In the genomic region with DNA sequence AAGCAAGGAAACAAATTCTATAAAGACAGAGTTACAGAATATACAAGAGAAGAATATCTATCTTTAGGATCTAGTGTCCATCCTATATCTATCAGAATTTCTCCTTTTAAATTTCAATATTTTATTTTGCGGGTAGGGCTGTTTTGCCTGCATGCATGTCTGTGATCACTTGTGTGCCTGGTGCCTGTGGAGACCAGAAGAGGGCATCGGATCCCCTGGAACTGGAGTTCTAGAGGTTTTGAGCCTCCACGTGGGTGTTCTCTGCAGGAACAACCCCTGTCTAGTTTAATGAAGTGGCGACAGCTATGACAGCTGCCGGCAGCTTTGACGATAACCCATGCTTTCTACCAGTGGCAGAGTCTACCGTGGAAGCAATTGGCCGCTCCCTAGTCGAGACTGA, we compare ENCODE assay signal across 8 mouse cellular contexts. TPM values are rescaled to one million over a fixed set of nuclear protein-coding genes. Genes with fewer than 3 reads are reported as not detected.
DNase-seq lines count a peak whose midpoint lies in the region; ATAC-seq and TF ChIP-seq lines count a peak whose summit lies in the region.

No protein-coding gene starts in this region.

- peak overlapping the region; percentile 17 for H3K4me2 ChIP-seq in limb, embryonic 11.5 days (ENCODE audit: low read depth, severe bottlenecking)

- WGBS in limb, embryonic 11.5 days = 9% methylated on average over 9 of the region's 9 CpGs

- H3K4me1 ChIP-seq in limb, embryonic 11.5 days (ENCODE audit: control insufficient read depth, insufficient read depth, low read length) = no peaks in the 10 kb centered on the region

- peak; percentile 22; the same call in 1 of the 2 replicates for TF ChIP-seq CTCF in gastrocnemius, adult 2 months (IDR thresholded peaks at IDR 0.05)

- intact Hi-C loops in gastrocnemius, adult 2 months (cut with DNase I) = loop anchor here (10.0 kb wide), 1 partner anchor 92 kb away; a partner anchor contains a TSS

- peak; percentile 76 for ATAC-seq in inflammation-experienced regulatory T-cells, adult 6 months
- ATAC-seq in limb, embryonic 11.5 days (ENCODE audit: insufficient number of reproducible peaks, low FRiP score, low TSS enrichment, low read depth) = peak; percentile 51; the same call in 1 of the 2 replicates

- H3K9ac ChIP-seq in limb, embryonic 11.5 days (ENCODE audit: low read length) = no peak overlapping the region

- peaks cover 3% of the 10 kb centered on the region; the same call in 1 of the 2 replicates for H3K27me3 ChIP-seq in limb, embryonic 11.5 days (ENCODE audit: control insufficient read depth, insufficient read depth, low read length)

- no peak overlapping the region for H3K27ac ChIP-seq in gastrocnemius, adult 2 months
- H3K27ac ChIP-seq in limb, embryonic 11.5 days (replicated peaks; ENCODE audit: low read depth, low read length) = no peak overlapping the region

- H3K4me3 ChIP-seq in gastrocnemius, adult 2 months = peak overlapping the region; percentile 64
- H3K4me3 ChIP-seq in limb, embryonic 11.5 days (ENCODE audit: low read depth, low read length) = no peak overlapping the region

- peak; percentile 19 to 62 for DNase-seq in layer of hippocampus, adult 18-20 months (ENCODE audit: low spot score in 2 of 2)
- DNase-seq in layer of hippocampus, adult 9-10 months (ENCODE audit: low spot score) = no peak
- peak; percentile 15 for DNase-seq in adipocyte (ENCODE audit: low spot score)
- peak; percentile 57 for DNase-seq in gastrocnemius, adult 2 months
- DNase-seq in limb, embryonic 11.5 days (ENCODE audit: low spot score) = peak; percentile 54
- DNase-seq in mesoderm, embryonic 11.5 days (ENCODE audit: low read depth, low spot score) = peak; percentile 43
- peak; percentile 51 for DNase-seq in yolk sac, embryonic 10.5 days (ENCODE audit: low spot score)

- H3K9me3 ChIP-seq in limb, embryonic 11.5 days (ENCODE audit: control insufficient read depth, low read length) = no peaks in the 10 kb centered on the region

- H3K36me3 ChIP-seq in limb, embryonic 11.5 days (ENCODE audit: control insufficient read depth, insufficient read depth, low read length) = no peaks in the 10 kb centered on the region

RNA-seq across cellular contexts. Expression of a gene that starts 16.0 kb away (rescaled TPM):
- total RNA-seq in layer of hippocampus, adult 18-20 months (2021) = under 1 TPM; 0.46 to 0.50 TPM
- total RNA-seq in gastrocnemius, adult 2 months (2021) = not detected
- under 1 TPM in 1 of 3 experiments, not detected in 2; 0.94 TPM for polyA plus RNA-seq in inflammation-experienced regulatory T-cells, adult 6 months (2017; shearing (Covaris generic))
- not detected in 2 replicates for polyA plus RNA-seq in limb, embryonic 11.5 days (2014; fragmentation: Nextera tagmentation; extraction: Ambion mirVana)

RNA-seq across cellular contexts. Expression of a gene that starts 16.0 kb away (rescaled TPM):
- not detected for total RNA-seq in layer of hippocampus, adult 18-20 months (2021)
- not detected for total RNA-seq in gastrocnemius, adult 2 months (2021)
- polyA plus RNA-seq in inflammation-experienced regulatory T-cells, adult 6 months (2017; shearing (Covaris generic)) = 10 to 100 TPM; 50.8 to 77.5 (median 75.0) TPM
- 0.20 and 0.21 TPM in 2 replicates for polyA plus RNA-seq in limb, embryonic 11.5 days (2014; fragmentation: Nextera tagmentation; extraction: Ambion mirVana)
